Mouse (Mus musculus) gastrocnemius, adult 18-20 months (tissue): ENCODE data around the gene Gm3015. TPM values are rescaled to one million over a fixed set of nuclear protein-coding genes. Genes with fewer than 3 reads are reported as not detected.
"Not testable (repeated sequence)": the region's sequence is repeated elsewhere in the genome, so short reads cannot be mapped to it uniquely, and the experiment has no call there.

ENCODE experiments used
- DNase-seq: peaks from one replicate; pipeline ENCODE4 v3.0.0; 2021; ENCODE audit warnings: low spot score
- long read RNA-seq, 2 experiments: library from polyadenylated mRNA; stranded (forward); transcript quantifications; one replicate each; pipeline ENCODE4 v2.0.0; 2021
- total RNA-seq, 2 experiments: library from RNA; stranded (reverse); gene quantifications; 2 replicates each; pipeline ENCODE4 v1.2.3; 2021

Gm3015 gene
- total RNA-seq = not detected
- long read RNA-seq, experiment 1 = 0 reads
- long read RNA-seq, experiment 2 = 0 reads

- not testable (repeated sequence) for DNase-seq
Observed at GRCm38 (mm10) chr14:42768721-42769120, at the start of gene Gm3015. TSS of gene Gm3015 (minus strand) at chr14:42768821.

GRCm38 (mm10) chr14:42797887-42798286 lies 29.3 kb upstream of the Gm3015 start, which contains the start of gene Gm10377:
TSS of gene Gm10377 (minus strand) at chr14:42797987.
- not testable (repeated sequence) for DNase-seq

Other genes starting within 250 kb of the Gm3015 start
- not detected for gene Gm8024, start 244.5 kb downstream of the Gm3015 start, total RNA-seq
- gene Gm17124, start 168.9 kb downstream of the Gm3015 start, total RNA-seq = not detected
- gene Gm3633, start 126.9 kb downstream of the Gm3015 start, total RNA-seq = not detected
- not detected for gene Gm10378, start 112.9 kb downstream of the Gm3015 start, total RNA-seq
- not detected for gene Gm10377, start 29.2 kb upstream of the Gm3015 start, total RNA-seq
- not detected for gene Gm21977, start 84.7 kb upstream of the Gm3015 start, total RNA-seq
- not detected for gene Gm8082, start 224.8 kb upstream of the Gm3015 start, total RNA-seq
- not detected for gene Gm10376, start 246.8 kb upstream of the Gm3015 start, total RNA-seq